In the genomic region with DNA sequence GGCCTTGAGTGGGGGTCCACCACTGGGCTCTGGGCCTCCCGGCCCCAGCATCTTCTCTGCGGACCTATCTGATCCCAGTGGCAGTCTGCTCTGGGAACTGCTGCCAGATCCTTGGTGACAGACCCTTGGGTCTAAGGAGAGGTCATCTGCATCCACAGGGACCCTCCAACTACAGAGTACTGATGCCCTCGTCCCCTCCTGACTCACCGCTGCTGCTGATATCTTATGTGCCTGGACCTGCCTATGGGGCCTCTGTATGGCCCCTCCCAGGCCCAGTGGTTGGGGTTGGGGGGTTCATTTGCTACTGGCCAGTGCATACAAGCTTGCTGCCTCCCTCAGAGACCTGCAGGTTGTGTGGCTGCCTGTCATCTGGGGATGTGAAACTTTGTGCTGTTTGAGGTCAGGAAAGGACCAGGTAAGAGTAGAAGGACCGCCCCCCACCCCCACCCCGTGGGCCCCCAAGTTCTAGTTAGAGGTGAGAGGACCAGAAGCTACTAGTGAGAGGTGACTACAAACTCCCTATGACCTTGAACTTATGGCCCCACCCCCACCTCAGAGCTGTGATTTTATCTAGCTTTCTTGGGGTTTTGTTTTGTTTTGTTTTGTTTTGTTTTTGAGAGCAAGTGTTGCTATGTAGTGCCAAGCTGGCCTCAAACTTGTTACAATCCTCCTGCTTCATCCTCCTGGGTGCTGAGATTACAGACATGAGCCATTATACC, we compare ENCODE assay signal across 9 mouse cellular contexts. TPM values are rescaled to one million over a fixed set of nuclear protein-coding genes. Genes with fewer than 3 reads are reported as not detected.
DNase-seq lines count a peak whose midpoint lies in the region; ATAC-seq and TF ChIP-seq lines count a peak whose summit lies in the region.
"Had no signal": no experiment of that assay in that cellular context is flagged by ENCODE, and none has a peak within 500 bp of the region (broad histone marks: within the 10 kb centered on the region; RNA-seq: fewer than 3 reads in every experiment).

No protein-coding gene starts in this region.

- peak overlapping the region; percentile 75 for H3K4me2 ChIP-seq in heart, embryonic 13.5 days
- peak overlapping the region; percentile 87 for H3K4me2 ChIP-seq in midbrain, embryonic 11.5 days

- no peak for ATAC-seq in heart, embryonic 13.5 days (ENCODE audit: extremely low read depth, insufficient number of reproducible peaks, low FRiP score, low TSS enrichment)
- ATAC-seq in midbrain, embryonic 11.5 days (ENCODE audit: low FRiP score) = no peak

- TF ChIP-seq POLR2A in cortical plate, adult 2 months (IDR thresholded peaks at IDR 0.05; ENCODE audit: extremely low read depth, insufficient read depth, low read length) = no peak

- no peak overlapping the region for H3K27ac ChIP-seq in heart, embryonic 13.5 days (replicated peaks)
- peak overlapping the region; percentile 1; the same call in 1 of the 2 replicates for H3K27ac ChIP-seq in cortical plate, adult 2 months (ENCODE audit: insufficient read depth, low read length)
- H3K27ac ChIP-seq in hindbrain, embryonic 10.5 days = peak overlapping the region; percentile 96
- no peak overlapping the region; the same call in 1 of the 2 replicates for H3K27ac ChIP-seq in midbrain, embryonic 11.5 days (ENCODE audit: low read depth, low read length)

- peaks cover 55% of the 10 kb centered on the region for H3K4me1 ChIP-seq in heart, embryonic 13.5 days
- H3K4me1 ChIP-seq in cortical plate, adult 2 months (ENCODE audit: control insufficient read depth, insufficient read depth, low read length) = no peaks in the 10 kb centered on the region
- peaks cover 51% of the 10 kb centered on the region for H3K4me1 ChIP-seq in hindbrain, embryonic 10.5 days (replicated peaks)
- H3K4me1 ChIP-seq in midbrain, embryonic 11.5 days (ENCODE audit: control insufficient read depth, insufficient read depth, low read length) = peaks cover 17% of the 10 kb centered on the region

- WGBS in heart, embryonic 13.5 days = 64% methylated on average over 6 of the region's 6 CpGs
- WGBS in hindbrain, embryonic 10.5 days = 67% methylated on average over 6 of the region's 6 CpGs
- WGBS in midbrain, embryonic 11.5 days = 74% methylated on average over 6 of the region's 6 CpGs

- H3K36me3 ChIP-seq in heart, embryonic 13.5 days = no peaks in the 10 kb centered on the region
- no peaks in the 10 kb centered on the region for H3K36me3 ChIP-seq in hindbrain, embryonic 10.5 days
- no peaks in the 10 kb centered on the region for H3K36me3 ChIP-seq in midbrain, embryonic 11.5 days (ENCODE audit: control insufficient read depth, insufficient read depth, low read length)
- H3K36me3 ChIP-seq: G1E had no signal

- no peak for TF ChIP-seq CTCF in cortical plate, adult 2 months (IDR thresholded peaks at IDR 0.05; ENCODE audit: extremely low read depth, insufficient read depth, low read length)

- DNase-seq in heart, adult 9 months (ENCODE audit: low spot score in 2 of 2) = no peak
- DNase-seq in hindbrain, embryonic 10.5 days (ENCODE audit: low spot score) = no peak
- no peak for DNase-seq in midbrain, embryonic 11.5 days (ENCODE audit: low spot score, missing footprints)
- no peak for DNase-seq in embryo, embryonic 9.5 days (ENCODE audit: extremely low spot score)
- DNase-seq in Muller cell, postnatal 12 days (ENCODE audit: inconsistent ontology term) = no peak
- no peak for DNase-seq in kidney, postnatal 4 days

- no peaks in the 10 kb centered on the region for H3K9me3 ChIP-seq in heart, embryonic 13.5 days
- H3K9me3 ChIP-seq in hindbrain, embryonic 10.5 days = no peaks in the 10 kb centered on the region
- no peaks in the 10 kb centered on the region for H3K9me3 ChIP-seq in midbrain, embryonic 11.5 days (ENCODE audit: control insufficient read depth, low read length)
- H3K9me3 ChIP-seq: G1E had no signal

- H3K4me3 ChIP-seq in heart, embryonic 13.5 days = peak overlapping the region; percentile 54
- peak overlapping the region; percentile 31 for H3K4me3 ChIP-seq in cortical plate, adult 2 months (ENCODE audit: insufficient read depth, low read length)
- H3K4me3 ChIP-seq in hindbrain, embryonic 10.5 days = peak overlapping the region; percentile 58
- peak overlapping the region; percentile 33; the same call in 1 of the 2 replicates for H3K4me3 ChIP-seq in midbrain, embryonic 11.5 days (ENCODE audit: low read depth, low read length)

- H3K9ac ChIP-seq in heart, embryonic 13.5 days = peak overlapping the region; percentile 70; the same call in 1 of the 2 replicates
- 0 out of 2 replicates have a peak overlapping the region, but pooled peaks have one; percentile 63 for H3K9ac ChIP-seq in midbrain, embryonic 11.5 days (ENCODE audit: low read length)

- H3K27me3 ChIP-seq in heart, embryonic 13.5 days (replicated peaks) = no peaks in the 10 kb centered on the region; the same call in 1 of the 2 replicates
- H3K27me3 ChIP-seq in hindbrain, embryonic 10.5 days (ENCODE audit: insufficient read depth, poor library complexity, severe bottlenecking) = peaks cover 13% of the 10 kb centered on the region; the same call in 1 of the 2 replicates
- no peaks in the 10 kb centered on the region for H3K27me3 ChIP-seq in midbrain, embryonic 11.5 days (ENCODE audit: control insufficient read depth, insufficient read depth, low read length)

RNA-seq across cellular contexts. Expression of gene Mamstr, which starts 5.3 kb away (rescaled TPM):
- polyA plus RNA-seq in heart, embryonic 13.5 days (2015; fragmentation: Nextera tagmentation; extraction: Ambion mirVana) = 3.3 and 5.0 TPM in 2 replicates
- polyA plus RNA-seq in cortical plate, adult 2 months (2012; rRNA removed) = 5.2 and 7.1 TPM in 2 replicates
- 2.6 and 2.9 TPM in 2 replicates for polyA plus RNA-seq in hindbrain, embryonic 10.5 days (2016; fragmentation: Nextera tagmentation; extraction: Ambion mirVana)
- polyA plus RNA-seq in midbrain, embryonic 11.5 days (2014; fragmentation: Nextera tagmentation; extraction: Ambion mirVana) = 1.8 and 2.1 TPM in 2 replicates
- polyA plus RNA-seq: G1E had no signal

RNA-seq across cellular contexts. Expression of gene Rasip1, which starts 17.7 kb away (rescaled TPM):
- 17.1 and 18.9 TPM in 2 replicates for polyA plus RNA-seq in heart, embryonic 13.5 days (2015; fragmentation: Nextera tagmentation; extraction: Ambion mirVana)
- 6.9 and 7.8 TPM in 2 replicates for polyA plus RNA-seq in cortical plate, adult 2 months (2012; rRNA removed)
- polyA plus RNA-seq in hindbrain, embryonic 10.5 days (2016; fragmentation: Nextera tagmentation; extraction: Ambion mirVana) = 6.4 and 9.3 TPM in 2 replicates
- 4.0 and 4.7 TPM in 2 replicates for polyA plus RNA-seq in midbrain, embryonic 11.5 days (2014; fragmentation: Nextera tagmentation; extraction: Ambion mirVana)

RNA-seq across cellular contexts. Expression of gene Fut2, which starts 21.2 kb away (rescaled TPM):
- polyA plus RNA-seq in heart, embryonic 13.5 days (2015; fragmentation: Nextera tagmentation; extraction: Ambion mirVana) = 0.86 and 1.1 TPM in 2 replicates
- 0.21 and 0.28 TPM in 2 replicates for polyA plus RNA-seq in cortical plate, adult 2 months (2012; rRNA removed)
- polyA plus RNA-seq in hindbrain, embryonic 10.5 days (2016; fragmentation: Nextera tagmentation; extraction: Ambion mirVana) = 0.12 and 0.21 TPM in 2 replicates
- not detected in 2 replicates for polyA plus RNA-seq in midbrain, embryonic 11.5 days (2014; fragmentation: Nextera tagmentation; extraction: Ambion mirVana)
- polyA plus RNA-seq: G1E had no signal

RNA-seq across cellular contexts. Expression of gene Izumo1, which starts 23.4 kb away (rescaled TPM):
- polyA plus RNA-seq in heart, embryonic 13.5 days (2015; fragmentation: Nextera tagmentation; extraction: Ambion mirVana) = 0.11 and 0.19 TPM in 2 replicates
- 0.09 and 0.13 TPM in 2 replicates for polyA plus RNA-seq in cortical plate, adult 2 months (2012; rRNA removed)
- 0.19 TPM in 1 of 2 replicates, not detected in the other for polyA plus RNA-seq in hindbrain, embryonic 10.5 days (2016; fragmentation: Nextera tagmentation; extraction: Ambion mirVana)
- polyA plus RNA-seq in midbrain, embryonic 11.5 days (2014; fragmentation: Nextera tagmentation; extraction: Ambion mirVana) = 0.10 and 0.29 TPM in 2 replicates

RNA-seq across cellular contexts. Expression of gene Fut1, which starts 27.9 kb away (rescaled TPM):
- polyA plus RNA-seq in heart, embryonic 13.5 days (2015; fragmentation: Nextera tagmentation; extraction: Ambion mirVana) = not detected in 2 replicates
- 0.09 and 0.15 TPM in 2 replicates for polyA plus RNA-seq in cortical plate, adult 2 months (2012; rRNA removed)
- 0.20 TPM in 1 of 2 replicates, not detected in the other for polyA plus RNA-seq in hindbrain, embryonic 10.5 days (2016; fragmentation: Nextera tagmentation; extraction: Ambion mirVana)
- not detected in 2 replicates for polyA plus RNA-seq in midbrain, embryonic 11.5 days (2014; fragmentation: Nextera tagmentation; extraction: Ambion mirVana)
- polyA plus RNA-seq: G1E had no signal

Comparison
In these comparisons a context has a peak if more than half of its experiments do, and no peak if none do; other contexts are left out.
1. H3K27ac ChIP-seq: peak in cortical plate, adult 2 months (single experiment) and hindbrain, embryonic 10.5 days (single experiment); none in heart, embryonic 13.5 days (single experiment) and midbrain, embryonic 11.5 days (single experiment).
2. Peak in every context shown above with its lines, with median percentiles within 50 percentile points of each other: H3K4me3 ChIP-seq.